Mouse (Mus musculus) G1E-ER4 (cell line): Measurements from ENCODE around the gene Med19. TPM values are rescaled to one million over a fixed set of nuclear protein-coding genes. Genes with fewer than 3 reads are reported as not detected.

Experiments
- GATA1 ChIP-seq: IDR thresholded peaks from one replicate; pipeline ENCODE4 v1.8.0; 2012; ENCODE audit warnings: low read length, inconsistent platforms
- polyA plus RNA-seq: library from polyadenylated mRNA; stranded (reverse); fragments of >175 nt; gene quantifications from 2 replicates; pipeline ENCODE4 v1.2.3, GENCODE M21; 2012

Gene Med19
- polyA plus RNA-seq, 1 experiment: 30.6 TPM

- no peak for TF ChIP-seq GATA1
Observed at GRCm38 (mm10) chr2:84731206-84731605, 53.0 kb downstream of the Med19 start.

GRCm38 (mm10) chr2:84732394-84732793, 54.2 kb downstream of the Med19 start:
- no peak for TF ChIP-seq GATA1

GRCm38 (mm10) chr2:84733579-84734300, 55.5 kb downstream of the Med19 start, which contains the start of gene Ypel4:
Gene Ypel4 (plus strand): TSS chr2:84734058.
- TF ChIP-seq GATA1: no peak

GRCm38 (mm10) chr2:84734351-84734864, 56.2 kb downstream of the Med19 start:
- no peak for TF ChIP-seq GATA1

GRCm38 (mm10) chr2:84734919-84735318, 56.7 kb downstream of the Med19 start:
- TF ChIP-seq GATA1: no peak

GRCm38 (mm10) chr2:84735346-84735920, 57.2 kb downstream of the Med19 start:
- TF ChIP-seq GATA1: peak; percentile 71

- no peak for TF ChIP-seq GATA1
Observed at GRCm38 (mm10) chr2:84736312-84737161, 58.3 kb downstream of the Med19 start.

GRCm38 (mm10) chr2:84737451-84737925, 59.3 kb downstream of the Med19 start:
- TF ChIP-seq GATA1: no peak

Other genes with a start within 250 kb of the Med19 start
- gene Tfpi, start 201.6 kb upstream of the Med19 start, polyA plus RNA-seq: 0.67 and 1.4 TPM in 2 replicates
- gene Ctnnd1, start 27.6 kb upstream of the Med19 start, polyA plus RNA-seq: 10.8 and 13.2 TPM in 2 replicates
- not detected in 2 replicates for gene Btbd18, start 19.3 kb upstream of the Med19 start, polyA plus RNA-seq
- gene Selenoh, start 7.6 kb upstream of the Med19 start, polyA plus RNA-seq: 410 and 495 TPM in 2 replicates
- not detected in 2 replicates for gene Gm28635, start 361 bp upstream of the Med19 start, polyA plus RNA-seq
- 3.4 and 5.5 TPM in 2 replicates for gene Tmx2, start 738 bp downstream of the Med19 start, polyA plus RNA-seq
- gene Zdhhc5, start 36.8 kb downstream of the Med19 start, polyA plus RNA-seq: 28.6 and 31.5 TPM in 2 replicates
- 0.71 and 0.84 TPM in 2 replicates for gene Clp1, start 48.9 kb downstream of the Med19 start, polyA plus RNA-seq
- gene Ypel4, start 55.7 kb downstream of the Med19 start, polyA plus RNA-seq: 1.4 TPM in 2 replicates
- 0.11 TPM in 1 of 2 replicates, not detected in the other for gene Gm19426, start 65.3 kb downstream of the Med19 start, polyA plus RNA-seq
- gene Serping1, start 97.0 kb downstream of the Med19 start, polyA plus RNA-seq: not detected in 2 replicates
- 1.5 and 5.3 TPM in 2 replicates for gene Ube2l6, start 120.4 kb downstream of the Med19 start, polyA plus RNA-seq
- gene Smtnl1, start 144.2 kb downstream of the Med19 start, polyA plus RNA-seq: not detected in 2 replicates
- 13.4 and 17.2 TPM in 2 replicates for gene Timm10, start 148.6 kb downstream of the Med19 start, polyA plus RNA-seq
- not detected in 2 replicates for gene Slc43a1, start 160.4 kb downstream of the Med19 start, polyA plus RNA-seq
- not detected in 2 replicates for gene Rtn4rl2, start 208.3 kb downstream of the Med19 start, polyA plus RNA-seq